Mouse (Mus musculus): ENCODE results near the gene Fastk.

The Fastk gene

DNA sequence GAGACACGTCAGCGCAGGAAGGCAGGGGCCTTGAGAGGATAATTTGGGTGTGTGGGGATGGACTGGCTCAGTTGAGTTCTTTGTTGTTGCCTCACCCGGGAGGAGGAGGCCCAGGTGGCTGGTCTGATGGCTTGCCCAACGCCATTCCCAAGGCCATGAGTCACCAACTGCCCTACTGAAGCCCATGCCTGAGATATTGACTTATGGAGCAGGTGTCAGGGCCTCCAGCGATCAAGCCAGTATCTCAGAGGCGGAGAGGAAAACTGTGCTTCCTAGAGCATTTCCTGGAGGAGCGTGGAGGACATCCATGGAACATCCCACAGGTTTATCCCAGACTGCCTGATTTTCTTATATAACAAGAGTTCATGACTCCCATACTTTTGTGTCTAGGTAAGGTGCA is 52.4 kb downstream of the Fastk start:
- CTCF ChIA-PET, result interaction anchor here (0.6 to 1.6 kb wide), 2 partner anchors 8 to 9 kb away, joined by 3 to 5 read pairs; no protein-coding TSS in a partner anchor

- CTCF ChIA-PET, result interaction anchor here (1.6 kb wide), 1 partner anchor 8 kb away, joined by 5 read pairs; no protein-coding TSS in a partner anchor
Observed at GRCm38 (mm10) chr5:24391864-24392263, 53.2 kb downstream of the Fastk start, which contains the start of gene Atg9b. TSS of gene Atg9b (minus strand) at chr5:24392143.

GRCm38 (mm10) chr5:24389658-24390020 is 55.4 kb downstream of the Fastk start:
- CTCF ChIA-PET, result no interaction called here

GRCm38 (mm10) chr5:24389011-24389657 is 56.0 kb downstream of the Fastk start:
- CTCF ChIA-PET, result interaction anchor here (0.7 kb wide), 2 partner anchors 701 to 1370 kb away, joined by 4 to 10 read pairs; no protein-coding TSS in a partner anchor
